9 mouse cellular contexts compared by ENCODE assay signal in the genomic region with DNA sequence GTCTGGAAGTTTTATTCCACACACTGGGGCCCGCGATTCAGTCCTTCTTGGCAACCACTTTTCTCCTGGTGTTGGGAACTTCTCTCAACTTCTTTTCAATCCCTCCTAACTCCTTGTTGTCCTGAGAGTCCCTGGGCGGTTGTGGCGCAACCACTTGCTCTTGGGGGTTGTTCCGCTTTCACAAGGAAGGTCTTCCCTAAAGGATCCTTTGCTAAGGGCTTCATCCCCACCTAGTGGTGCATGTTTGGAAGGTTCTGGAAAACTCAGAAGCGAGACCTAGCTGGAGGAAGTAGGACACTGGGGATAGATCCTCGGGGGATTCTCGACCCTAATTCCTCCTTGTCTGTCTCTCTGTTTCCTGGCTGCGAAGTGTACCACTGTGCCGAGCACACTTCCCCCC. TPM values are rescaled to one million over a fixed set of nuclear protein-coding genes. Genes with fewer than 3 reads are reported as not detected.
DNase-seq lines count a peak whose midpoint lies in the region; ATAC-seq and TF ChIP-seq lines count a peak whose summit lies in the region.
"Had no signal": no experiment of that assay in that cellular context is flagged by ENCODE, and none has a peak within 500 bp of the region (broad histone marks: within the 10 kb centered on the region; RNA-seq: fewer than 3 reads in every experiment).

No protein-coding gene starts in this region.

- H3K4me2 ChIP-seq in kidney, embryonic 16.5 days (replicated peaks; ENCODE audit: low read depth, low read length) = no peak overlapping the region
- H3K4me2 ChIP-seq in heart, postnatal 0 days (ENCODE audit: low read depth, low read length) = no peak overlapping the region
- H3K4me2 ChIP-seq: forebrain, embryonic 15.5 days; neural tube, embryonic 13.5 days had no signal

- TF ChIP-seq CTCF in heart, postnatal 0 days (IDR thresholded peaks at IDR 0.05; ENCODE audit: low read depth) = peak; percentile 73

- no peak overlapping the region for H3K4me3 ChIP-seq in kidney, embryonic 16.5 days (ENCODE audit: low read length)
- H3K4me3 ChIP-seq in heart, postnatal 0 days (ENCODE audit: low read depth, low read length) = no peak overlapping the region
- H3K4me3 ChIP-seq: forebrain, embryonic 15.5 days; neural tube, embryonic 13.5 days had no signal

- 65% methylated on average over 10 of the region's 10 CpGs for WGBS in kidney, embryonic 16.5 days
- WGBS in heart, postnatal 0 days = 61% methylated on average over 10 of the region's 10 CpGs

- H3K36me3 ChIP-seq in kidney, embryonic 16.5 days (ENCODE audit: insufficient read depth, low read length) = no peaks in the 10 kb centered on the region
- no peaks in the 10 kb centered on the region for H3K36me3 ChIP-seq in heart, postnatal 0 days (replicated peaks; ENCODE audit: control insufficient read depth, insufficient read depth, low read length)
- H3K36me3 ChIP-seq: forebrain, embryonic 15.5 days; neural tube, embryonic 13.5 days had no signal

- H3K27ac ChIP-seq in kidney, embryonic 16.5 days (ENCODE audit: low read length) = no peak overlapping the region
- H3K27ac ChIP-seq in heart, postnatal 0 days (ENCODE audit: low read depth) = no peak overlapping the region; the same call in 1 of the 2 replicates
- H3K27ac ChIP-seq: forebrain, embryonic 15.5 days; neural tube, embryonic 13.5 days had no signal

- no peaks in the 10 kb centered on the region for H3K27me3 ChIP-seq in kidney, embryonic 16.5 days (ENCODE audit: insufficient read depth, low read length)
- no peaks in the 10 kb centered on the region for H3K27me3 ChIP-seq in heart, postnatal 0 days (ENCODE audit: control insufficient read depth, insufficient read depth, low read length)
- H3K27me3 ChIP-seq: forebrain, embryonic 15.5 days; neural tube, embryonic 13.5 days had no signal

- DNase-seq in kidney, postnatal 14 days = peak; percentile 60
- peak; percentile 61 for DNase-seq in adrenal gland, postnatal 10 days
- DNase-seq in heart, postnatal 0 days (ENCODE audit: low spot score) = peak; percentile 65
- DNase-seq in lung, postnatal 14 days = peak; percentile 65
- DNase-seq in cerebellum, postnatal 36 days = no peak
- DNase-seq in c-Kit-positive CD71-positive TER-119-positive erythroid progenitor cells, embryonic 14.5 days (ENCODE audit: low spot score) = no peak

- H3K4me1 ChIP-seq in kidney, embryonic 16.5 days (ENCODE audit: insufficient read depth, low read length) = 0 out of 2 replicates have a peak, but pooled peaks cover 10% of the 10 kb centered on the region
- H3K4me1 ChIP-seq in heart, postnatal 0 days (ENCODE audit: control insufficient read depth, insufficient read depth) = peaks cover 7% of the 10 kb centered on the region
- H3K4me1 ChIP-seq: neural tube, embryonic 13.5 days had no signal

- no peak overlapping the region for H3K9ac ChIP-seq in kidney, embryonic 16.5 days (replicated peaks; ENCODE audit: low read length)
- no peak overlapping the region for H3K9ac ChIP-seq in heart, postnatal 0 days (replicated peaks; ENCODE audit: low read depth, low read length)
- H3K9ac ChIP-seq: forebrain, embryonic 15.5 days; neural tube, embryonic 13.5 days had no signal

- ATAC-seq in kidney, embryonic 16.5 days (ENCODE audit: low FRiP score, low TSS enrichment) = no peak
- ATAC-seq in heart, postnatal 0 days (ENCODE audit: insufficient read depth, low read depth) = peak; percentile 34; the same call in 1 of the 2 replicates
- ATAC-seq: forebrain, embryonic 15.5 days had no signal

- peaks cover 3% of the 10 kb centered on the region; the same call in 1 of the 2 replicates for H3K9me3 ChIP-seq in kidney, embryonic 16.5 days (ENCODE audit: low read length)
- no peaks in the 10 kb centered on the region for H3K9me3 ChIP-seq in heart, postnatal 0 days (replicated peaks; ENCODE audit: control insufficient read depth, low read length)
- H3K9me3 ChIP-seq: forebrain, embryonic 15.5 days; neural tube, embryonic 13.5 days had no signal

- no peak for TF ChIP-seq EP300 in heart, postnatal 0 days (IDR thresholded peaks at IDR 0.05; ENCODE audit: low read depth)

RNA-seq across cellular contexts. Expression of a gene that starts 19.8 kb away (rescaled TPM):
- 52.1 and 52.7 TPM in 2 replicates for polyA plus RNA-seq in kidney, embryonic 16.5 days (2015; fragmentation: Nextera tagmentation; extraction: Ambion mirVana)
- total RNA-seq in adrenal gland, postnatal 10 days (2021) = 10 to 100 TPM; 27.5 to 31.9 TPM
- 77.7 and 87.6 TPM in 2 replicates for total RNA-seq in heart, postnatal 0 days (2014; rRNA removed; ENCODE audit: low replicate concordance)
- polyA plus RNA-seq in heart, postnatal 0 days (2015; fragmentation: Nextera tagmentation; extraction: Ambion mirVana) = 149 and 175 TPM in 2 replicates

RNA-seq across cellular contexts. Expression of a gene that starts 42.0 kb away (rescaled TPM):
- polyA plus RNA-seq in kidney, embryonic 16.5 days (2015; fragmentation: Nextera tagmentation; extraction: Ambion mirVana) = 67.3 and 71.8 TPM in 2 replicates
- total RNA-seq in adrenal gland, postnatal 10 days (2021) = 10 to 100 TPM; 71.2 to 85.3 TPM
- 32.6 and 42.6 TPM in 2 replicates for total RNA-seq in heart, postnatal 0 days (2014; rRNA removed; ENCODE audit: low replicate concordance)
- polyA plus RNA-seq in heart, postnatal 0 days (2015; fragmentation: Nextera tagmentation; extraction: Ambion mirVana) = 23.7 and 24.0 TPM in 2 replicates

Comparison
In these comparisons a context has a peak if more than half of its experiments do, and no peak if none do; other contexts are left out.
1. DNase-seq: peak in kidney, postnatal 14 days (single experiment), adrenal gland, postnatal 10 days (single experiment), heart, postnatal 0 days (single experiment) and lung, postnatal 14 days (single experiment); none in cerebellum, postnatal 36 days (0 of 2) and c-Kit-positive CD71-positive TER-119-positive erythroid progenitor cells, embryonic 14.5 days (single experiment).